Mouse (Mus musculus) gastrocnemius, postnatal 14 days (tissue): ENCODE results near the gene Sun3. TPM values are rescaled to one million over a fixed set of nuclear protein-coding genes. Genes with fewer than 3 reads are reported as not detected.

Experiments used
- DNase-seq: peaks from one replicate; pipeline ENCODE4 v3.0.0; 2021; ENCODE audit warnings: mixed read lengths
- intact Hi-C: fragments of 180-260 bp; cut with DNase I; formaldehyde crosslinking; loops from one replicate; pipeline ENCODE4 v1.15.1; 2025; ENCODE audit warnings: low total_unique reads
- long read RNA-seq, 2 experiments: library from polyadenylated mRNA; stranded (forward); transcript quantifications; one replicate each; pipeline ENCODE4 v2.0.0; 2021
- total RNA-seq, 2 experiments: library from RNA; stranded (reverse); gene quantifications; 2 replicates each; pipeline ENCODE4 v1.2.3; 2021

The Sun3 gene
- total RNA-seq: not detected
- long read RNA-seq, experiment 1: 0 reads
- long read RNA-seq, experiment 2: 0 reads

GRCm38 (mm10) chr11:9048703-9049060, at the start of gene Sun3:
Gene Sun3, minus strand, starts transcription at chr11:9048991.
- DNase-seq: peak; percentile 7
- intact Hi-C loops: no loop called here

GRCm38 (mm10) chr11:9076444-9076843, 27.7 kb upstream of the Sun3 start:
- DNase-seq: no peak
- intact Hi-C loops: no loop called here

GRCm38 (mm10) chr11:9060484-9060883, 11.7 kb upstream of the Sun3 start:
- intact Hi-C loops: no loop called here

GRCm38 (mm10) chr11:9060029-9060428, 11.2 kb upstream of the Sun3 start:
- intact Hi-C loops: no loop called here

More at GRCm38 (mm10) chr11:9060484-9060883, 11.7 kb upstream of the Sun3 start:
- DNase-seq: no peak

GRCm38 (mm10) chr11:9057711-9058110, 8.9 kb upstream of the Sun3 start:
- intact Hi-C loops: no loop called here
- no peak for DNase-seq

More at GRCm38 (mm10) chr11:9060029-9060428, 11.2 kb upstream of the Sun3 start:
- no peak for DNase-seq

- no peak for DNase-seq
- intact Hi-C loops: no loop called here
Measured at GRCm38 (mm10) chr11:9056937-9057336, 8.1 kb upstream of the Sun3 start.

- DNase-seq: no peak
- intact Hi-C loops: no loop called here
Measured at GRCm38 (mm10) chr11:9051895-9052294, 3.1 kb upstream of the Sun3 start.

- intact Hi-C loops: no loop called here
Measured at GRCm38 (mm10) chr11:9050241-9050640, 1.4 kb upstream of the Sun3 start.

GRCm38 (mm10) chr11:9048011-9048702, 634 bp downstream of the Sun3 start, which contains the start of gene Gm11992:
Gene Gm11992, plus strand, starts transcription at chr11:9048594.
- DNase-seq: peak; percentile 80
- intact Hi-C loops: no loop called here

More at GRCm38 (mm10) chr11:9050241-9050640, 1.4 kb upstream of the Sun3 start:
- no peak for DNase-seq

- intact Hi-C loops: no loop called here
- no peak for DNase-seq
Measured at GRCm38 (mm10) chr11:9047044-9047443, 1.7 kb downstream of the Sun3 start.

- DNase-seq: no peak
- intact Hi-C loops: no loop called here
Measured at GRCm38 (mm10) chr11:9046546-9046945, 2.2 kb downstream of the Sun3 start.

- DNase-seq: no peak
Measured at GRCm38 (mm10) chr11:9031530-9031929, 17.3 kb downstream of the Sun3 start.

GRCm38 (mm10) chr11:9025211-9025610, 23.6 kb downstream of the Sun3 start:
- DNase-seq: no peak
- intact Hi-C loops: no loop called here

More at GRCm38 (mm10) chr11:9031530-9031929, 17.3 kb downstream of the Sun3 start:
- intact Hi-C loops: no loop called here

GRCm38 (mm10) chr11:9024782-9025181, 24.0 kb downstream of the Sun3 start:
- intact Hi-C loops: no loop called here
- no peak for DNase-seq

GRCm38 (mm10) chr11:9020207-9020606, 28.6 kb downstream of the Sun3 start:
- intact Hi-C loops: no loop called here
- no peak for DNase-seq

- DNase-seq: no peak
- intact Hi-C loops: no loop called here
Measured at GRCm38 (mm10) chr11:9018491-9019267, 30.1 kb downstream of the Sun3 start.

- intact Hi-C loops: no loop called here
- DNase-seq: no peak
Measured at GRCm38 (mm10) chr11:9014740-9015139, 34.1 kb downstream of the Sun3 start.

- DNase-seq: no peak
- intact Hi-C loops: no loop called here
Measured at GRCm38 (mm10) chr11:9011348-9011747, 37.4 kb downstream of the Sun3 start.

GRCm38 (mm10) chr11:9010853-9011339, 37.9 kb downstream of the Sun3 start, which contains the start of gene Hus1:
Gene Hus1, minus strand, starts transcription at chr11:9011191.
- peak; percentile 86 for DNase-seq
- intact Hi-C loops: no loop called here

GRCm38 (mm10) chr11:9010416-9010815, 38.4 kb downstream of the Sun3 start:
- intact Hi-C loops: no loop called here
- DNase-seq: peak; percentile 16
